Mouse (Mus musculus) embryonic fibroblast, embryonic 13.5 days (primary cell): ENCODE measurements around the gene Hivep3.

Source experiments
- CTCF ChIP-seq: IDR thresholded peaks from 2 replicates; pipeline ENCODE4 v1.5.1; 2011; ENCODE audit warnings: mild to moderate bottlenecking, control low read depth, low read length, moderate library complexity, borderline replicate concordance; ENCODE audit not compliant: insufficient read depth
- POLR2A ChIP-seq: IDR thresholded peaks from 2 replicates; pipeline ENCODE4 v1.6.1; 2011; ENCODE audit warnings: low read depth, mild to moderate bottlenecking, control low read depth, low read length, moderate library complexity

DNA sequence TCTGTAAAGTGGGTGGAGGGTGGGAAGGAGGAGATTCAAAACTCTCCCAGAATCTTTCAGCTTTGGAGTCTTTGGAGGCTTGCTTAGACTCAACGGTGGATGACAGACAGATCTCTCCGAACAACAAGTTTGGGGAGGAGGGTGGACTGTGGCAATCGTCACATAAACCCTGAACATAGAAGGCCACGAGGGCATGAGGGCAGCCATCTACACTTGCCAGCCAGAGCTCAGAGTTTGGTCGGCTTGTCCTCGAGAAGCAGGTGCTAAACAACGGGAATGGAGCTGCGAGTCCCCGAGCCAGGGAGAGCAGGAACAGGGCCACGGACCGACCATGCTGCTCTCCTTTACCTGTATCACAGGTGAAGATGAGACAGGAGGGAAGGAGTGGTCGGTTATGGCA, 242.2 kb downstream of the Hivep3 start:
- TF ChIP-seq CTCF (no peak), POLR2A (no peak)
